Mouse (Mus musculus) intestine, embryonic 14.5 days (tissue): Measurements from ENCODE around the gene Mrpl54. TPM values are rescaled to one million over a fixed set of nuclear protein-coding genes. Genes with fewer than 3 reads are reported as not detected.

Experiments used
- ATAC-seq: fragments of 200-750 bp; cut with Nextera tagmentation; replicated peaks from 2 replicates; pipeline ENCODE4 v1.8.0; 2017; ENCODE audit warnings: low read depth, moderate number of reproducible peaks, moderate TSS enrichment, moderate library complexity; ENCODE audit not compliant: low FRiP score, low TSS enrichment
- DNase-seq: peaks from one replicate; pipeline ENCODE4 v3.0.0-alpha.2; 2018; ENCODE audit warnings: low spot score
- H3K27ac ChIP-seq: fragments of 300-500 bp; sonication (generic); 2 replicates; pipeline ENCODE4 v1.5.1; 2014; ENCODE audit warnings: low read depth, mild to moderate bottlenecking, control low read depth
- H3K27me3 ChIP-seq: fragments of 300-500 bp; sonication (generic); replicated peaks from 2 replicates; pipeline ENCODE4 v1.6.1; 2014; ENCODE audit warnings: low read length, control low read depth; ENCODE audit not compliant: control insufficient read depth, insufficient read depth
- H3K36me3 ChIP-seq: fragments of 300-500 bp; sonication (generic); 2 replicates; pipeline ENCODE4 v1.6.1; 2014; ENCODE audit warnings: low read length, control low read depth; ENCODE audit not compliant: control insufficient read depth, insufficient read depth
- H3K4me1 ChIP-seq: fragments of 300-500 bp; sonication (generic); replicated peaks from 2 replicates; pipeline ENCODE4 v1.6.1; 2014; ENCODE audit warnings: low read length, control low read depth, mixed read lengths; ENCODE audit not compliant: control insufficient read depth, insufficient read depth
- H3K4me2 ChIP-seq: fragments of 300-500 bp; sonication (generic); 2 replicates; pipeline ENCODE4 v1.6.1; 2014; ENCODE audit warnings: low read length
- H3K4me3 ChIP-seq: fragments of 300-500 bp; sonication (generic); 2 replicates; pipeline ENCODE4 v1.5.1; 2014; ENCODE audit warnings: low read depth, low read length, control low read depth, mixed read lengths
- H3K9ac ChIP-seq: fragments of 300-500 bp; sonication (generic); 2 replicates; pipeline ENCODE4 v1.6.1; 2014; ENCODE audit warnings: mild to moderate bottlenecking, low read length
- H3K9me3 ChIP-seq: fragments of 300-500 bp; sonication (generic); 2 replicates; pipeline ENCODE4 v1.6.1; 2016; ENCODE audit warnings: low read length, control low read depth; ENCODE audit not compliant: control insufficient read depth
- WGBS: fragments of 180-500 bp; shearing (Covaris S2); extraction: QIAGEN DNeasy Blood & Tissue Kit; methylation state at CpG from one replicate; pipeline ENCODE4 v1.1.7; 2014; 5-methylcytosine and 5-hydroxymethylcytosine counted together
- polyA plus RNA-seq: library from polyadenylated mRNA; unstranded; fragments of >200 nt; fragmentation: Nextera tagmentation; extraction: Ambion mirVana; gene quantifications from 2 replicates; pipeline ENCODE4 v1.2.1, GENCODE M21; 2014

The Mrpl54 gene
- polyA plus RNA-seq, 1 experiment from 2014 or later, result 260 TPM

- no peak for DNase-seq
- peak overlapping the region; percentile 45; the same call in 1 of the 2 replicates for H3K4me3 ChIP-seq
- H3K27me3 ChIP-seq, result peaks cover 22% of the 10 kb centered on the region
- H3K36me3 ChIP-seq, result no peaks in the 10 kb centered on the region
- H3K4me2 ChIP-seq, result peak overlapping the region; percentile 55
- WGBS, result 45% methylated on average over 6 of the region's 6 CpGs
- H3K9ac ChIP-seq, result no peak overlapping the region
- no peak overlapping the region for H3K27ac ChIP-seq
- no peak for ATAC-seq
- H3K4me1 ChIP-seq, result peaks cover 9% of the 10 kb centered on the region; the same call in 1 of the 2 replicates
- H3K9me3 ChIP-seq, result no peaks in the 10 kb centered on the region
These were observed 17.5 kb upstream of the Mrpl54 start for GRCm38 (mm10) chr10:81284189-81284588.

DNA sequence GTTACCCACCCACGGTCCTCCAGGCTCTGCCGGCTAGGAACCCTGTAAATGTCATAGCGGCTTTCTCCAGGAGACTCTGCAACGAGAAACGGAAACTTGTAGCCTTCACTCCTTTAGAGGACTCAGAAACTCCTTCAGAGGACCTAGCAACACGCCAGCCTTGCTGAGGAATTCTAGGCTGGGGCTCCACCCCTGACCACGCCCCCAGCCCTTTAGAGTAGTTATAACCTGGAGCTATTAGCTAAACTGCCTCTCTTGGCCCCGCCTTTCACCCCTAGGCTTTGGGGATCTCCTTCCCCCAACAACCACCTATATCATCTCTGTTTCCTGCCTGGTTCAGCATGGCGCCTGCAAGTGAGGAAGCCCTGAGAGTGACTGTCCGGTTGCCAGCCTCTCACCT lies 12.8 kb upstream of the Mrpl54 start:
- no peak overlapping the region for H3K27ac ChIP-seq
- DNase-seq, result no peak
- peaks cover 12% of the 10 kb centered on the region for H3K27me3 ChIP-seq
- ATAC-seq, result no peak
- H3K4me3 ChIP-seq, result no peak overlapping the region
- H3K4me1 ChIP-seq, result peaks cover 7% of the 10 kb centered on the region; the same call in 1 of the 2 replicates
- peak overlapping the region; percentile 23; the same call in 1 of the 2 replicates for H3K4me2 ChIP-seq
- no peaks in the 10 kb centered on the region for H3K9me3 ChIP-seq
- no peaks in the 10 kb centered on the region for H3K36me3 ChIP-seq
- WGBS, result 32% methylated on average over 10 of the region's 10 CpGs
- H3K9ac ChIP-seq, result no peak overlapping the region

DNA sequence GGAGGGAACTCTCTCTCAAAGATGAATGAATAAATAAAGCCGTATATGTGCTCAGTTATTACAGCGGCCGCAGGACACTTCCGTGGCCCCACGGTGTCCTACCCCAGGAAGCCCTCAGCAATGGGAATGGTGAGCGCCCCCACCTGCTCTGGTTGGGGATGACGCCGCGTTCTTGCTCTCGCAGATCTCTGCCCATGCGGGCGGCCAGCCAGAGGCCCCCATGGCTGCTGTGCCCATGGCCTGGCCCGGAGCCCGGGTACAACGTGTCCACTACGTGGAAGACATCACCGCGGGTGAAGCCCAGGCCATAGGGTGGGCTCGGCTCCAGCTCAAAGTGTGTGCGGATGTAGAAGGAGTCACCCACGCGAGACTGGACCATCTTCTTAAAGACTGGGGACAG lies 10.9 kb upstream of the Mrpl54 start:
- Histone ChIP-seq H3K27ac (no peak overlapping the region), H3K27me3 (peaks cover 4% of the 10 kb centered on the region; the same call in 1 of the 2 replicates), H3K36me3 (peaks cover 17% of the 10 kb centered on the region), H3K4me1 (peaks cover 7% of the 10 kb centered on the region; the same call in 1 of the 2 replicates), H3K9ac (no peak overlapping the region), H3K4me3 (no peak overlapping the region), H3K4me2 (no peak overlapping the region), H3K9me3 (no peaks in the 10 kb centered on the region)
- 78% methylated on average over 22 of the region's 22 CpGs for WGBS
- ATAC-seq, result no peak
- no peak for DNase-seq

DNA sequence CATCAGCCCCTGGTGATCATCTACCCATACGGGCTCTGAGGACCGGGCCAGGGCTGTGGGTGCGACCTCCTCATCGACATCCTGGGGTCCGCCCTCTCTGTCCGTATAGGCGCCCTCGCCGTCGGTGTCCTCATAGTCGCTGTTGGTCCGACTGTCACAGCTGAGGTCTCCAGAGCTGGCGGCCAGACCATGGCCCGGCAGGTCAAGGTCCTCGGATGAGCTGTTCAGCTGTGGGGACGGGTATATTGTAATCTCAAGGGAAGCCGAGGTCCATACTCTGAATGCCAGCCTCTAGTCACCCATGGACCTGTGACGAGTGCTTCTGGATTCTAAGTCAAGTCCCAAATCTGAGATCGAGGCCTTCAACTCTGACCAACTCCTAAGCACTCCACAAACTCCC lies 7.1 kb upstream of the Mrpl54 start:
- no peak for ATAC-seq
- 93% methylated on average over 19 of the region's 19 CpGs for WGBS

GRCm38 (mm10) chr10:81272356-81272755 lies 5.6 kb upstream of the Mrpl54 start:
- 94% methylated on average over 21 of the region's 21 CpGs for WGBS
- Histone ChIP-seq H3K9ac (no peak overlapping the region), H3K27me3 (no peaks in the 10 kb centered on the region), H3K4me2 (no peak overlapping the region), H3K4me3 (no peak overlapping the region), H3K9me3 (no peaks in the 10 kb centered on the region), H3K4me1 (peaks cover 8% of the 10 kb centered on the region; the same call in 1 of the 2 replicates), H3K27ac (no peak overlapping the region), H3K36me3 (peaks cover 39% of the 10 kb centered on the region)
- no peak for ATAC-seq
- no peak for DNase-seq

More for the DNA sequence above, 7.1 kb upstream of the Mrpl54 start:
- no peak overlapping the region for H3K27ac ChIP-seq
- H3K9me3 ChIP-seq, result no peaks in the 10 kb centered on the region
- no peak for DNase-seq
- no peak overlapping the region for H3K4me3 ChIP-seq
- no peaks in the 10 kb centered on the region for H3K27me3 ChIP-seq
- H3K4me2 ChIP-seq, result no peak overlapping the region
- H3K4me1 ChIP-seq, result peaks cover 4% of the 10 kb centered on the region; the same call in 1 of the 2 replicates
- H3K36me3 ChIP-seq, result peaks cover 39% of the 10 kb centered on the region
- H3K9ac ChIP-seq, result no peak overlapping the region

- no peaks in the 10 kb centered on the region for H3K27me3 ChIP-seq
- H3K9ac ChIP-seq, result peak overlapping the region; percentile 78
- peak overlapping the region; percentile 70 for H3K4me3 ChIP-seq
- H3K4me2 ChIP-seq, result peak overlapping the region; percentile 60
- 84% methylated on average over 16 of the region's 16 CpGs for WGBS
- no peak overlapping the region for H3K27ac ChIP-seq
- peaks cover 50% of the 10 kb centered on the region for H3K36me3 ChIP-seq
- H3K9me3 ChIP-seq, result no peaks in the 10 kb centered on the region
- H3K4me1 ChIP-seq, result peaks cover 12% of the 10 kb centered on the region; the same call in 1 of the 2 replicates
- DNase-seq (no peak), ATAC-seq (no peak)
These were observed 2.1 kb upstream of the Mrpl54 start for GRCm38 (mm10) chr10:81268643-81269412.

GRCm38 (mm10) chr10:81268056-81268455 lies 1.3 kb upstream of the Mrpl54 start:
- ATAC-seq (peak; percentile 34; the same call in 1 of the 2 replicates), DNase-seq (peak; percentile 86)
- 3% methylated on average over 23 of the region's 23 CpGs for WGBS
- Histone ChIP-seq H3K9ac (peak overlapping the region; percentile 78), H3K27ac (no peak overlapping the region), H3K4me2 (peak overlapping the region; percentile 60), H3K27me3 (no peaks in the 10 kb centered on the region), H3K4me1 (peaks cover 12% of the 10 kb centered on the region; the same call in 1 of the 2 replicates), H3K36me3 (peaks cover 50% of the 10 kb centered on the region), H3K9me3 (no peaks in the 10 kb centered on the region), H3K4me3 (peak overlapping the region; percentile 70)

- peaks cover 12% of the 10 kb centered on the region; the same call in 1 of the 2 replicates for H3K4me1 ChIP-seq
- no peak overlapping the region for H3K27ac ChIP-seq
- H3K36me3 ChIP-seq, result peaks cover 28% of the 10 kb centered on the region
- H3K4me3 ChIP-seq, result peak overlapping the region; percentile 58
- H3K9ac ChIP-seq, result peak overlapping the region; percentile 64
- DNase-seq (no peak), ATAC-seq (no peak)
- H3K9me3 ChIP-seq, result peaks cover under 1% of the 10 kb centered on the region; the same call in 1 of the 2 replicates
- WGBS, result 95% methylated on average over 8 of the region's 8 CpGs
- no peaks in the 10 kb centered on the region for H3K27me3 ChIP-seq
- peak overlapping the region; percentile 71 for H3K4me2 ChIP-seq
These were observed 1.2 kb downstream of the Mrpl54 start for GRCm38 (mm10) chr10:81265540-81265939.
